Mouse (Mus musculus) brown adipose tissue, adult 24 weeks (tissue): ENCODE data around the gene Atp1a2. TPM values are rescaled to one million over a fixed set of nuclear protein-coding genes. Genes with fewer than 3 reads are reported as not detected.

Experiments used
- H3K27ac ChIP-seq: fragments of 200-500 bp; replicated peaks from 2 replicates; pipeline ENCODE4 v1.5.1; 2012; ENCODE audit warnings: low read depth, mild to moderate bottlenecking, low read length
- H3K4me1 ChIP-seq: fragments of 200-500 bp; 2 replicates; pipeline ENCODE4 v1.6.1; 2012; ENCODE audit warnings: low read length, mixed read lengths; ENCODE audit not compliant: control insufficient read depth, insufficient read depth, insufficient read length
- H3K4me3 ChIP-seq: fragments of 200-500 bp; 2 replicates; pipeline ENCODE4 v1.5.1; 2012; ENCODE audit warnings: low read depth, mild to moderate bottlenecking, low read length, moderate library complexity; ENCODE audit not compliant: insufficient read depth
- polyA plus RNA-seq: library from polyadenylated mRNA; stranded (reverse); fragments of >200 nt; gene quantifications from 2 replicates; pipeline ENCODE4 v1.2.4, GENCODE M21; 2012; ENCODE audit not compliant: missing spikeins, insufficient read depth, insufficient read length

Gene Atp1a2
- polyA plus RNA-seq, 1 experiment, result 428 TPM

- Histone ChIP-seq H3K27ac (peak overlapping the region; percentile 93), H3K4me1 (peaks cover 13% of the 10 kb centered on the region), H3K4me3 (peak overlapping the region; percentile 21)
Observed at GRCm38 (mm10) chr1:172301180-172301579, 3.3 kb upstream of the Atp1a2 start.

DNA sequence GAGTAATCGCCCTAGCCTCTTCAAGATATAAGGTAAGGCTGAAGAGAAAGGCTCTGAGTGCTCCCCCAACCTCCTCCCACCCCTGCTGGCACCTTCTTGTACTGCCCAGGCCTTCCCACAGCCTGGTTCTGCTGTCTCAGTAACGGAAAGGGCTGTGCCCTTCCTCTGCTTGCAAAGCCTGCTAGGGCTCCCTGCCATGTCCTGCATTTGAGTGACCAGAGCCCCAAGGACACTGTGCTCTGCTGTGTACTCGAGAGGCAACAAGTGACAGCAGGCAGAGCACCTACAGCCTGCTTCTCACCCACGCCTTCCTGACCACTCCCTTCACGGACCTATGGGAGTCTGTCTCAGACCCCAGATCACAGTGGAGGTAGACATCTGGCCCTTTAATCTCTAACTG, 2.4 kb upstream of the Atp1a2 start:
- peak overlapping the region; percentile 93 for H3K27ac ChIP-seq
- H3K4me1 ChIP-seq, result peaks cover 13% of the 10 kb centered on the region
- H3K4me3 ChIP-seq, result peak overlapping the region; percentile 21; the same call in 1 of the 2 replicates

GRCm38 (mm10) chr1:172299528-172299927, 1.7 kb upstream of the Atp1a2 start:
- Histone ChIP-seq H3K27ac (peak overlapping the region; percentile 93), H3K4me1 (peaks cover 13% of the 10 kb centered on the region), H3K4me3 (no peak overlapping the region)

DNA sequence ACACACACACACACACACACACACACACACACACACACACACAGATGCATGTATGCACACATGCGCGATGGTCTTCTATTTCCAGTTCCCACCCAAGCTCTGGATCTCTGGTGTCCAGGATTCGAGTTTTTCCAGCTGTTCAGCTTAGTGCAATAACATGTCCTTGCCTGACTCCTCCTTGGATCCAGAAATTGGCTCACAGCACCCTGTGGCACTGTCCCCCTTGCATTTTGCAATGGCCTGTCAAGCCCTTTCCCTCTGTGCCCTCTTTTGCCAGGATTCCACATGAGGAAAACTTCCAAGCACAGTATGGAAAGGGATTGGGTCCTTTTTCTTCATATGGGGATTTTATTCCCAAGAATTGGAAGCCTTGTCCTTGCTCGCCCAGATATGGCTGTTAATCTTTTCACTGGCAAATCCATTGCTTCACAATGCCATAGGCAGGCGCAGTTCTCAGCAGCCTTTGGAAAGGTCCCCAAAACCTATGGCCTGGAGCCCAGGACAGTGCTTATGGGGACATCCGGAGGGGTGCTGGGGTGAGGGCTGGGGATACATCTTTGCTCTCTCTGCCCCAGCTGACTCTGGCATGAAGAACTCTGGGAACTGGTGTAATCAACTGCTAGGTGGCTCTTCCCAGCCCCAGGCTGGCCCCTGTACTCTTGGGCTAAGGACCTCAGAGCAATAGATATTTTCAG, 901 bp downstream of the Atp1a2 start:
- H3K4me1 ChIP-seq, result peaks cover 11% of the 10 kb centered on the region

GRCm38 (mm10) chr1:172295751-172296197, 2.1 kb downstream of the Atp1a2 start:
- H3K4me1 ChIP-seq, result peaks cover 8% of the 10 kb centered on the region
- H3K27ac ChIP-seq, result peak overlapping the region; percentile 88
- peak overlapping the region; percentile 71 for H3K4me3 ChIP-seq

More for the DNA sequence above, 901 bp downstream of the Atp1a2 start:
- peak overlapping the region; percentile 71 for H3K4me3 ChIP-seq
- peak overlapping the region; percentile 88 for H3K27ac ChIP-seq

- H3K27ac ChIP-seq, result no peak overlapping the region
- no peak overlapping the region for H3K4me3 ChIP-seq
- H3K4me1 ChIP-seq, result no peaks in the 10 kb centered on the region; the same call in 1 of the 2 replicates
Observed at GRCm38 (mm10) chr1:172293449-172293848, 4.4 kb downstream of the Atp1a2 start.

- no peak overlapping the region for H3K4me3 ChIP-seq
- H3K27ac ChIP-seq, result 0 out of 2 replicates have a peak overlapping the region, but pooled peaks have one; percentile 1
- H3K4me1 ChIP-seq, result no peaks in the 10 kb centered on the region; the same call in 1 of the 2 replicates
Observed at GRCm38 (mm10) chr1:172292880-172293279, 5.0 kb downstream of the Atp1a2 start.

- Histone ChIP-seq H3K27ac (no peak overlapping the region), H3K4me1 (no peaks in the 10 kb centered on the region; the same call in 1 of the 2 replicates), H3K4me3 (no peak overlapping the region)
Observed at GRCm38 (mm10) chr1:172289617-172289946, 8.3 kb downstream of the Atp1a2 start.

DNA sequence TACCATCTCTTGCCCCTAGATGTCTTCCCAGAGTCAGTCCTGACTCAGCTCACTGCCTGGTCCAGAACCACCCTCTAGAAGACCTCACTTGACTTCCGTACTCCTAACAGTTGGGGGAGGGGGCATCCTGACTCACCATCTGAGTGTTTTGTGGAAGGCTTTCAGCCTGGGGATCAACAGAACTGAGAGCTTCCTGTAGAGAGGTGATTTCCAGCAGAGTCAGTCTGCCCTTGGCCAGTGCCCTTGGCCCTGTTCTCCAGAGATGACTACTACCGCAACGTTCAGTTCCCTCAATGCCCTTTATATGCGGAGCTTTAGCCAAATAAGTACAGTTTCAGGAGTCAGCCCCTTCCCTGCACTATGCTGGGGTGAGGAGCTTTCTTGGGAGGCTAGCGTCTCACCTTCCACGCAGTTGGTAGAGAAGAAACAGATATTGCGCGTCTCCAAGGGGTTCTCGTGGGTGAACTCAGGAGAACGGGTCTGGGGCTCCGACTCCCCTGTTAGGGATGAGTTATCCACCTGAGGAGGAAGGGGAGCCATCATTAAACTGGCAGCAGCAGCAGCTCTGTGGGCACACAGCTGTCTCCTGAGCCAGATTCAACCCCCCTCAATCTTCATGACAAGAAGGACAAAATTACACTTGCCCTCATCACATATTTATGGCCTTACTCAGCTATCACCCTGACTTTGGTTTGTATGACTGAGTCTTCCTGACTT, 8.8 kb downstream of the Atp1a2 start:
- H3K4me3 ChIP-seq, result no peak overlapping the region
- H3K4me1 ChIP-seq, result no peaks in the 10 kb centered on the region; the same call in 1 of the 2 replicates
- H3K27ac ChIP-seq, result peak overlapping the region; percentile 46; the same call in 1 of the 2 replicates

GRCm38 (mm10) chr1:172286740-172287139, 11.1 kb downstream of the Atp1a2 start:
- Histone ChIP-seq H3K27ac (no peak overlapping the region), H3K4me1 (peaks cover under 1% of the 10 kb centered on the region), H3K4me3 (no peak overlapping the region)

DNA sequence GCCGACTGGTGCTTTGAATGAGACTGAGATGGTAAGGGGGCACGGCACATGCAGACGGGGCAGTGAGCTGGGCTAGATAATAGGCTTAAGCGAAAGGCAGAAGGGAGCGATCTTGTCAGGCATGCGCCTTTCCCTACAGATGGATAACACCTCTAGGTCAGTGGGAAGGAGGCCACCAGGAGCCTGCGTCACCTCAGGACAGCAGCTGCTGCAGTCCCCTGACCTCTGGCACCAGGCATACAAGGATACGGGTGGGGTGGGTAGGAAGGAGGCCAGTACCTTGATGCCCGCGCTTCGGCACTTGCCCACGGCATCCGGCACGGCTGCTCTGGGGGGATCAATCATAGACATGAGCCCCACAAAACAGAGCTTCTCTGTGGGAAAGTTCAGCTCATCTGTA, 13.6 kb downstream of the Atp1a2 start:
- Histone ChIP-seq H3K4me3 (no peak overlapping the region), H3K4me1 (peaks cover 3% of the 10 kb centered on the region), H3K27ac (0 out of 2 replicates have a peak overlapping the region, but pooled peaks have one; percentile 10)

DNA sequence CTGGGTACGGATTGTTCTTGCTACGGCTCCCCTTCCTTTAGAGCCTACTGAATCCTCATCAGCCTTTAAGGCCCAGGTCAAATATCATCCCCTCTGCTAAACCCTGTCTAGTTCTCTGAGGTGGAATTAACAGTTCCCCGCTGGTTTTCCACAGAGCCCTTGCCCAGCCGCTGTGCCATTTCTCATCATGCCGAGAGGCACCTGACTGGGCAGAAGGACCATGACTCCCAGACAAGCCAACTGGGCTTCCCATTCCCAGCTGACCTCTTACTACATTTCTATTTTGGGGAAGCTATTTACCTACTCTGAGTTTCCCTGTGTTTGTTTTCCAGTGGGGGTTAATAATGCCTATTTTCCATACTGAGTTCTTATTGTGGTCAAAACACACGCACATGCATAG, 14.8 kb downstream of the Atp1a2 start:
- peaks cover 3% of the 10 kb centered on the region for H3K4me1 ChIP-seq
- H3K4me3 ChIP-seq, result no peak overlapping the region
- H3K27ac ChIP-seq, result peak overlapping the region; percentile 81

DNA sequence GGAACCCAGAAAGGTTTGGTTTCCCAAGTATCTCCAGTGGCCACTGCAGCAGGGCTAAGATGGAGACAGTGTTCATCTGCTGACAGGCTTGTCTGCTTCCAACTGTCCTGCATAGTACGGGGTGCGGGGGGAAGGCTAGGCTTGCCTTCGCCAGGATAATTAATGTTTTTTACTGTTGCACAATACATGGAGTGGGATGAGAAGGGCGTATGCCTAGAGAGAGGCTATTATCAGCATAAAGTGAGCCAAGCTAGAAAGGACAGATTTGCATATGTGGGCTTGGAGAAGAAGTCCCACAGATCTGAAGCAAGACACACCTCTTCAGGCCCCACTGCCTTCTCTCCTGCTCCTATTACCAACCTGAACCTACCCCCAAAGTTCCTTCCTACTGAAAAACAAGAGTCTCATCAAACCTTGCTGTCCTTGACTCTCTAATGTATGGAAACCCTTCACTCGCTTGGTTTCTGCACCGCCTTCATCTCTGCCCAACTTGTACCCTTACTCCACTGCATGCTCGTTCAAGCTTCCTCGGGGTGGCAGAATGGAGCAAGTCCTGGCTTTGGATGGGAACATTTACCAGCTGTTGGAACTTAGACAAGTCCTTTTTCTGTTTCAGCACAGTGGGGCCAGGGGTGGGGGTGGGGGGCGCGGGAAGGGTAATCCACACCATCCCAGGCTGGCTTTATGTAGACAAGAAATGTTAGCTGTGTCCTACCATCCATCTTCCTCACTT, 16.2 kb downstream of the Atp1a2 start:
- Histone ChIP-seq H3K27ac (peak overlapping the region; percentile 41), H3K4me3 (no peak overlapping the region), H3K4me1 (peaks cover 3% of the 10 kb centered on the region; the same call in 1 of the 2 replicates)

DNA sequence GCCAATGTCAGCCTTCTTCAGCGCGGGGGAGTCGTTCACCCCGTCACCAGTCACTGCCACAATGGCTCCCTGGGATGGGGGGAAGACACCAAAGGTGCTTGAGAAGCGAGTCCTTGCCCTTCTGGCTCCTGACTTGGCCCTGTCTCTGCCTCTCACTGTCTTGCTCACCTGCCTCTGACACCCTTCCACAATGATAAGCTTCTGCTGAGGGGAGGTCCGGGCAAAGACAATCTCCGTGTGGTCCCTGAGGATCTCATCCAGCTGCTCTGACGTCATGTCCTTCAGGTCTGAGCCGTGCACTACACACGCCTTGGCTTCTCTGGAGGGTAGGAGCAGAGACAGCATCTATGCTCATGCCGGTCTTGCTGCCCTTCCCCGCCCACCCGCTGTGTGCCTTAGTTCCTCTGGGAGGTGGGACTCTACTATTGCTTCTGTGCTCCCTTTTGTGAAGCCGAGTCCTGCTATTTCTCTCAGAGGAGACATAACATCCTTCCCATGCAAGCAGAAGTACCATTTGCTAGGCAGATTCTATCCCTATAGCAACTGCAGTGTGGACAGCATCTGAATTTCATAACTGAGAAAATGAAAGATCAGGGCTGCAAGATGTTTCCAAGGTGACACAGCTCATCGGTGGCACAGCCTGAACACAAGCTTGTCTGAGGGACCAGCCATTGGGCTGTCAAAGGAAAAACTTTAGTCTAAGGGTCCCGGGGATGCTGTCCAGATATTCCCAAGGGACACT, 17.9 kb downstream of the Atp1a2 start:
- H3K27ac ChIP-seq, result no peak overlapping the region
- no peak overlapping the region for H3K4me3 ChIP-seq
- peaks cover 3% of the 10 kb centered on the region; the same call in 1 of the 2 replicates for H3K4me1 ChIP-seq
